Mouse (Mus musculus): ENCODE measurements around the gene Arhgap4. TPM values are rescaled to one million over a fixed set of nuclear protein-coding genes. Genes with fewer than 3 reads are reported as not detected.
A peak's percentile ranks its signal among the peaks of the same experiment; 100 is the strongest.

Gene Arhgap4
- polyA plus RNA-seq, 1 experiment from 2014 or later, result 5.7 TPM

GRCm38 (mm10) chrX:73897959-73898358 is 23.7 kb downstream of the Arhgap4 start:
- Histone ChIP-seq H3K36me3 (ENCODE audit: control insufficient read depth, insufficient read depth, low read length) (no peaks in the 10 kb centered on the region), H3K4me2 (ENCODE audit: low read depth, low read length) (no peak overlapping the region), H3K27ac (ENCODE audit: low read length) (no peak overlapping the region), H3K9ac (ENCODE audit: low read depth, low read length) (no peak overlapping the region), H3K4me3 (ENCODE audit: low read length) (no peak overlapping the region), H3K27me3 (replicated peaks; ENCODE audit: control insufficient read depth, insufficient read depth, low read length) (no peaks in the 10 kb centered on the region), H3K4me1 (ENCODE audit: control insufficient read depth, insufficient read depth, low read length) (no peaks in the 10 kb centered on the region), H3K9me3 (ENCODE audit: control insufficient read depth, low read length) (no peaks in the 10 kb centered on the region)
- no peak for ATAC-seq
- WGBS, result 63% methylated on average over 3 of the region's 3 CpGs

- no peak within 1 kb of the TSS for H3K9ac ChIP-seq (ENCODE audit: low read depth, low read length)
- H3K4me3 ChIP-seq (ENCODE audit: low read length), result no peak within 1 kb of the TSS
- no peaks in the 10 kb centered on the region for H3K9me3 ChIP-seq (ENCODE audit: control insufficient read depth, low read length)
- 15% methylated on average over 2 of the region's 2 CpGs for WGBS
- H3K4me2 ChIP-seq (ENCODE audit: low read depth, low read length), result no peak within 1 kb of the TSS
- H3K36me3 ChIP-seq (ENCODE audit: control insufficient read depth, insufficient read depth, low read length), result no peaks in the 10 kb centered on the region
- no peak within 1 kb of the TSS for H3K27ac ChIP-seq (ENCODE audit: low read length)
- no peaks in the 10 kb centered on the region for H3K27me3 ChIP-seq (replicated peaks; ENCODE audit: control insufficient read depth, insufficient read depth, low read length)
- no peak for ATAC-seq
- no peaks in the 10 kb centered on the region for H3K4me1 ChIP-seq (ENCODE audit: control insufficient read depth, insufficient read depth, low read length)
These were observed 26.0 kb downstream of the Arhgap4 start, which contains the start of gene L1cam for GRCm38 (mm10) chrX:73895719-73896118. Gene L1cam (minus strand): TSS chrX:73896105.

- WGBS, result 93% methylated on average over 14 of the region's 14 CpGs
- no peak for ATAC-seq
- Histone ChIP-seq H3K4me3 (ENCODE audit: low read length) (no peak overlapping the region), H3K4me2 (ENCODE audit: low read depth, low read length) (no peak overlapping the region), H3K27me3 (replicated peaks; ENCODE audit: control insufficient read depth, insufficient read depth, low read length) (no peaks in the 10 kb centered on the region), H3K36me3 (ENCODE audit: control insufficient read depth, insufficient read depth, low read length) (no peaks in the 10 kb centered on the region), H3K27ac (ENCODE audit: low read length) (no peak overlapping the region), H3K4me1 (ENCODE audit: control insufficient read depth, insufficient read depth, low read length) (no peaks in the 10 kb centered on the region), H3K9me3 (ENCODE audit: control insufficient read depth, low read length) (no peaks in the 10 kb centered on the region), H3K9ac (ENCODE audit: low read depth, low read length) (no peak overlapping the region)
These were observed 28.8 kb downstream of the Arhgap4 start for GRCm38 (mm10) chrX:73892833-73893232.

GRCm38 (mm10) chrX:73891551-73892152 is 30.0 kb downstream of the Arhgap4 start, which contains the start of gene Avpr2:
Gene Avpr2 (plus strand): TSS chrX:73892102.
- H3K36me3 ChIP-seq (ENCODE audit: control insufficient read depth, insufficient read depth, low read length), result no peaks in the 10 kb centered on the region
- no peak within 1 kb of the TSS for H3K4me2 ChIP-seq (ENCODE audit: low read depth, low read length)
- WGBS, result 66% methylated on average over 6 of the region's 6 CpGs
- H3K27ac ChIP-seq (ENCODE audit: low read length), result no peak within 1 kb of the TSS
- H3K9me3 ChIP-seq (ENCODE audit: control insufficient read depth, low read length), result no peaks in the 10 kb centered on the region
- no peaks in the 10 kb centered on the region for H3K4me1 ChIP-seq (ENCODE audit: control insufficient read depth, insufficient read depth, low read length)
- no peaks in the 10 kb centered on the region for H3K27me3 ChIP-seq (replicated peaks; ENCODE audit: control insufficient read depth, insufficient read depth, low read length)
- no peak within 1 kb of the TSS for H3K4me3 ChIP-seq (ENCODE audit: low read length)
- no peak for ATAC-seq
- no peak within 1 kb of the TSS for H3K9ac ChIP-seq (ENCODE audit: low read depth, low read length)

- H3K4me2 ChIP-seq (ENCODE audit: low read depth, low read length), result no peak overlapping the region; the same call in 1 of the 2 replicates
- H3K27ac ChIP-seq (ENCODE audit: low read length), result no peak overlapping the region
- H3K36me3 ChIP-seq (ENCODE audit: control insufficient read depth, insufficient read depth, low read length), result no peaks in the 10 kb centered on the region
- H3K4me3 ChIP-seq (ENCODE audit: low read length), result no peak overlapping the region
- H3K27me3 ChIP-seq (replicated peaks; ENCODE audit: control insufficient read depth, insufficient read depth, low read length), result peaks cover 19% of the 10 kb centered on the region
- 30% methylated on average over 6 of the region's 6 CpGs for WGBS
- ATAC-seq, result no peak
- H3K9ac ChIP-seq (ENCODE audit: low read depth, low read length), result no peak overlapping the region
- no peaks in the 10 kb centered on the region for H3K4me1 ChIP-seq (ENCODE audit: control insufficient read depth, insufficient read depth, low read length)
- no peaks in the 10 kb centered on the region for H3K9me3 ChIP-seq (ENCODE audit: control insufficient read depth, low read length)
These were observed 40.2 kb downstream of the Arhgap4 start for GRCm38 (mm10) chrX:73881463-73881862.

GRCm38 (mm10) chrX:73881036-73881427 is 40.6 kb downstream of the Arhgap4 start:
- peaks cover 19% of the 10 kb centered on the region for H3K27me3 ChIP-seq (replicated peaks; ENCODE audit: control insufficient read depth, insufficient read depth, low read length)
- peak overlapping the region; percentile 46 for H3K4me3 ChIP-seq (ENCODE audit: low read length)
- peak overlapping the region; percentile 64 for H3K4me2 ChIP-seq (ENCODE audit: low read depth, low read length)
- H3K36me3 ChIP-seq (ENCODE audit: control insufficient read depth, insufficient read depth, low read length), result no peaks in the 10 kb centered on the region
- no peak overlapping the region for H3K27ac ChIP-seq (ENCODE audit: low read length)
- no peaks in the 10 kb centered on the region for H3K9me3 ChIP-seq (ENCODE audit: control insufficient read depth, low read length)
- no peak overlapping the region for H3K9ac ChIP-seq (ENCODE audit: low read depth, low read length)
- 19% methylated on average over 16 of the region's 16 CpGs for WGBS
- ATAC-seq, result peak; percentile 28; the same call in 1 of the 2 replicates
- H3K4me1 ChIP-seq (ENCODE audit: control insufficient read depth, insufficient read depth, low read length), result no peaks in the 10 kb centered on the region

DNA sequence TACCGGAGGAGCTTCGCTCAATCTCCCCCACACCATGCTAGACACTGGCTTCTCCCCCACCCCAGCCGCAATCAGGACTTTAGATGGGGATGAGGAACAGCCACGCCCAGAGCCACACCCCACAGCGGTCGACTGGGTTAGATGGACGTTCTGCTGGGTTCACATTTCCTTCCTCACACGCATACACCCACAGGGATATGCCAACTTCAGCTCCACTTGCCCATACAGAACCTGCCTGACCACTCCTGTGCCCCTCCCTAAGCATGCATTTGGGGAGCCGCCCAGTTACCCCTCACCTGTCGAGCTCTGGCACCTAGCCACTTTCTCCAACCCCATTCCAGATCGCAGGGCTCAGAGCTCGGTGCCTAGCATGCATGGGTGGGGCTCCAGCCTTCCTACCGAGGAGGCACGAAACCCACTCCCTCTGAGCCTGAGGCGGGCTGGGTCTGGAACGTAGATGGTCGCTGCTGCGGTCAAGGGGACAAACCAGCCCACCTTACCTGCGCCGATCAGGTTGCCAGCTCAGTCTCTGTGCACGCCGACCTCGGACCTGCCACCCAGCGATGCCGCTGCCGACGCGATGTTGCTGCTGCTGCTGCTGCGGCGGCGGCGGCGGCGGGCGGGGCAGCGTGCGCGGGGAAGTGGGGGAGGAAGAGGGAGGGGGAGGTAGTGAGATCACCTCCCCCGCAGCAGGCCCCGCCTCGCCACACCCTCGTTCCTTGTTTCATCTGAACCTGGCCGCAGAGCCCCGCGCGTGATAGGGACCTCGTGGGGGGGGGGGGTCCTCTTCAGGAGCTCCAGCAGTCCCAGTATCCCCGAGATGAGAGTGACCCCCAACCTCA is 41.3 kb downstream of the Arhgap4 start:
- H3K9ac ChIP-seq (ENCODE audit: low read depth, low read length), result peak overlapping the region; percentile 51; the same call in 1 of the 2 replicates
- peak overlapping the region; percentile 64 for H3K4me2 ChIP-seq (ENCODE audit: low read depth, low read length)
- no peaks in the 10 kb centered on the region for H3K36me3 ChIP-seq (ENCODE audit: control insufficient read depth, insufficient read depth, low read length)
- peaks cover 19% of the 10 kb centered on the region for H3K27me3 ChIP-seq (replicated peaks; ENCODE audit: control insufficient read depth, insufficient read depth, low read length)
- H3K9me3 ChIP-seq (ENCODE audit: control insufficient read depth, low read length), result no peaks in the 10 kb centered on the region
- peak; percentile 46 for ATAC-seq
- H3K4me1 ChIP-seq (ENCODE audit: control insufficient read depth, insufficient read depth, low read length), result no peaks in the 10 kb centered on the region
- H3K27ac ChIP-seq (ENCODE audit: low read length), result no peak overlapping the region
- peak overlapping the region; percentile 46 for H3K4me3 ChIP-seq (ENCODE audit: low read length)
- WGBS, result 14% methylated on average over 38 of the region's 48 CpGs

- 75% methylated on average over 1 of the region's 1 CpGs for WGBS
- no peak for ATAC-seq
- H3K27me3 ChIP-seq (replicated peaks; ENCODE audit: control insufficient read depth, insufficient read depth, low read length), result peaks cover 16% of the 10 kb centered on the region
- H3K9ac ChIP-seq (ENCODE audit: low read depth, low read length), result no peak overlapping the region
- H3K4me2 ChIP-seq (ENCODE audit: low read depth, low read length), result no peak overlapping the region
- no peaks in the 10 kb centered on the region for H3K36me3 ChIP-seq (ENCODE audit: control insufficient read depth, insufficient read depth, low read length)
- H3K4me3 ChIP-seq (ENCODE audit: low read length), result no peak overlapping the region
- no peaks in the 10 kb centered on the region for H3K4me1 ChIP-seq (ENCODE audit: control insufficient read depth, insufficient read depth, low read length)
- no peaks in the 10 kb centered on the region for H3K9me3 ChIP-seq (ENCODE audit: control insufficient read depth, low read length)
- H3K27ac ChIP-seq (ENCODE audit: low read length), result no peak overlapping the region
These were observed 44.7 kb downstream of the Arhgap4 start for GRCm38 (mm10) chrX:73877014-73877413.

DNA sequence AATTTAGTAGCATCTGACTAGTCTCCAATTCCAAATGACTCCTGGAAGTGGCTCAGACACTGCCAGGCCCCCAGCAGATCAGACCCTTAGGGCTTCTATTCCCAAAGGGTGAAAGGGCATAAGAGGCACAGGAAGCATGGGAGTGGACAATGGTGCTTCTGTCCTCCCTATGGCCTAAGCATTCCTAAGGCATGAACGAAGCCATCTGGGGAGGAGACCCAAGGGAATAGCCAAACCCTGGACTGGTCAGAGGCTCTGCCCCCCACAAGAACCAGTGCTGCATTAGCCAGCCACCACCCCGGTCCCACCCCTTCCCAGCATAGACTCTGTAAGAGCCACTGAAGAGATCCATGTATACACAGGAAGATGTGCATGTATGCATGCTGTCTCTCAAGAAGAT is 45.8 kb downstream of the Arhgap4 start:
- Histone ChIP-seq H3K4me2 (ENCODE audit: low read depth, low read length) (no peak overlapping the region), H3K27ac (ENCODE audit: low read length) (no peak overlapping the region), H3K36me3 (ENCODE audit: control insufficient read depth, insufficient read depth, low read length) (no peaks in the 10 kb centered on the region), H3K4me1 (ENCODE audit: control insufficient read depth, insufficient read depth, low read length) (no peaks in the 10 kb centered on the region), H3K9me3 (ENCODE audit: control insufficient read depth, low read length) (no peaks in the 10 kb centered on the region), H3K9ac (ENCODE audit: low read depth, low read length) (no peak overlapping the region), H3K4me3 (ENCODE audit: low read length) (no peak overlapping the region), H3K27me3 (replicated peaks; ENCODE audit: control insufficient read depth, insufficient read depth, low read length) (peaks cover 14% of the 10 kb centered on the region)
- ATAC-seq, result no peak
- WGBS, result 58% methylated on average over 2 of the region's 2 CpGs

All from intestine, embryonic 16.5 days (tissue).